Mouse (Mus musculus) cerebellum, adult 8-10 months (tissue): Measurements from ENCODE around the gene Rbks.

Experiments
- DNase-seq: peaks from one replicate; pipeline ENCODE4 v3.0.0; 2022

The Rbks gene

DNA sequence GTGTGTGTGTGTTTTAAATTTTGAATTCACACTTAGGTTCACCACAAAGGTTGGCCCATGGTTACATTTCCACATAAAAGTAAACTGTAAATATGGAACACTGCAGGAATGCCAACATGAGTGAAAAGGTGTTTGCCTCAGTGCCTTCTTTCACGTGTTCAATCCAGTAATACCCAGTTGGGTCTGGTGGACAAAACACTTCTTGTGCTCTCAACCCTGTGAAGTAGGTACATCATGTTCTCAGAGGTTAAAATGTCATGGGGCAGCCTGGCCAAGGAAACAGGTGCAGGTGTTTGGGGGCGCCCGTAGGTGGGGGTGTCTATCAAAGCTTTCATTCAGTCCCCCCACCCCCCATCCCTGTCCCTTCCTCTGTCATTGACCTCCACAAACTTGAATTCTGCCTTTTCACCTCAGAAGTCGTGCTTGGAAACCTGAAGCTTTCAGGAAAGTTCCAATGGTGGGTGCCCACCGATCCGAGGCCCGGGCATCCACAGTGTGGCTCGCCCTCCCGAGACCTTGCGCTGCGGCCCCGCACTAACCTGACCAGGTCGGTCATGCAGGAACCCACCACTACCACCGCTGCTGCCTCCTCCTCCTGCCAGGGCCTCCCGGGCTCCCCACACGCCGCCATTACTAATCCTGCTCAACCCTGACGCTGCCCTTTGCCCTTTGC is at the start of gene Rbks:
Gene Rbks, minus strand, starts transcription at position 657 of the 673 bp plus-strand sequence.
- DNase-seq: no peak

DNA sequence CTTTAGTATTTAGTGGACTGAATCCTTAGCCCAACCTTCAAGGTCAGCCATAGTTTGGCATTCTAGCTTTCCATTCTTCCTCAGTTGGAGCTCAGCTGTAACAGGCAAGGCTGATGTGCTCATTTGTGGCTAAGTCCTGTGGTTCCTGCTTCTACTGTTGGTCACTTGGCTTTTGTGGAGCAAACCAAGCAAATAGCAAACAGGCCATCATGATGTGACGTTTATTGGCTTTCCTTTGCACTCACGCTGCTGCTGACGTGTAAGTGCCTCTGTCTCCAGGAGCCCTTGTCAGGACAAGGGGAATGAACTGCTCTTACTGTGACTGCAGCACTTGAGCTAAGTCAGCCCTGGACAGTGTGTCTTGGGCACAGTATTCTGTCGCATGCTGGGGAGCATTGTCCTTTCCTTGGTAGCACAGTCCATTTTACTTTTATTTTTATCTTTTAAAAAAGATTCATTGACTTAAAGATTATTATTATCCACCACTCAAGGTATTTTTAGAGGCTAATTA is 45.1 kb upstream of the Rbks start:
- no peak for DNase-seq

DNA sequence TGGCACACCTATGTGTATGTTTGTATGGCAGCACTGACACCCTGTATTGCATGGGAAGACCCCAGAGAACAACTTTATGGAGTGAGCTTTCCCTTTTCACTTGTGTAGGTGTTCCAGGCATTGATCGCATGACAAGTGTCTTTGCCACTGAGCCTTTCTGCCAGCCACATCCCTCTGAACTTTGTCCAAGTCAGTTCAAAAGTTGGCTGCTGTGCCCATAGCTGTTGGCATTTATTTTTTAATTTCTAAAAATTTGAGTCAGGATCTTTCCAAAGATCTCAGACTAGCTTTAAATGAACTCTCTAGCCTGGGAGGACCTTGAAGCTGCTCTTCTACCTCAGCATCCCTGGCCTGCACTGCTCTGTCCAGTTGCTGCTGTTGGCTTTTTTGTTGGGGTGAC is 44.5 kb upstream of the Rbks start:
- no peak for DNase-seq

DNA sequence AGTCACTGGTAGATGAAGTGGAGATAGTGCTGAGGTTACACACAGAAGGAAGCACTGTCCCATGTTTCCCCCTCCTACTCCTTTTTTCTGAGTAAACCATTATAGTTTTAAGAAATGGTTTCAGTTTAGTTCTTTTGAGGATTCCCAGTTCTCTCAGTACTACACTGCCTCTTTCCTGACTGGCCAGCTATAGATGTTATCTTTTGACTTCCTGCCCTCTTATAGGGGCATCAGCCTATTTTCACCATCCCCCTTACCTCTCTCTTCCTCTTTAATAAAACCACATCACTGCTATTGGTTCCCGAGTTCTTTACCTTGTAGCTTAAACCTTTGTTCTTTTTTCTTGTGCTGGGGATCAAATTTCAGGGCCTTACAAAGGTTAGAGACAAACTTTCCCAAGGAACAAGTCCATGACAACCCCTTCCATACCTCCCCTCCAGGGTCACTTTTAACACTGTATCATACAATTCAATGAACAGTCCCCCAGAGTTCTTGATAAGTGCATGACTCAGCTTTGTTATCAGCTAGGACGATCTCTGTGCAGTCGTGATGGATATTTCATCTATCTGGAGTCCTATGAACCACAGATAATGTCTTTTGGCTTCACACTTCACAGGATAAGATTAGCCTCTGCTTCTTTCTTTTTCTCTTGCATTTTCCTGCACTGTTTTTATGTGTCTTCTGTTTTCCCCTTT is 35.4 kb upstream of the Rbks start:
- no peak for DNase-seq

DNA sequence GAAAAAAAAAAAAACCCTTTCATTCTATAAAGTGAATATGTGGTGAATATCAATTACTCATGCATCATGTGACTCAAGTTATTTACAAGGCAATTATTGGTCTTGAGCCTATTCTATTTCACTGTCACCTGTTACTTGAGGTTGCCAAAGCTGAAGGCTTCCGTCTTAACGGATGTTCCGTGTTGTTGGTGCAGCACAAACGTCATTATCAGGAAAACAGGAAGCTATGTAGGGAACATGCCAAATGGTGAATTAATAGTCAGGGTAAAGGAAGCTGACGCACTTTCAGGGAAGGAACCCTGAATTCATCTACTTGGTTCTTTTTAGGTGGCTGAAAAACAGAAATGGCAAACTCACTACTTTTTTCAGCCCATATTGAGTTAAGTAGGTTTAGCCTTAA is 30.0 kb upstream of the Rbks start:
- DNase-seq: no peak

DNA sequence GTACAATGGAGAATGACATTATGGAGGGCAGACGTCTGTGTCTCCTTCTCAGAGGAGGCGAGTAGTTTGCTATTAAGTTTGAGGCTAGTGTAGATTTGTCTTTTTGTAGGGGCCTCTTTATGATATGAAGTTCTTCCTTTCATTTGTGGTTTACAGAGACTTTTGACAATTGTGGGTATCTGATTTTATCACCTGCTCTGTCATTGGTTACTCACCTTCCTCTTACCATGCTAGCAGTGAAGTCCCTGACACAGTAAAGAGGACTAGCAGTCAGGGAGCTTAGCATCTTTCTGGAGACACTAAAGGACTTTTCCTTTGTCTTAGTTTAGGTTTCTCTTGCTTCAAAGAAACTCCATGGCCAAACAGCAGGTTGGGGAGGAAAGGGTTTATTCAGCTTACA is 28.5 kb upstream of the Rbks start:
- DNase-seq: no peak

DNA sequence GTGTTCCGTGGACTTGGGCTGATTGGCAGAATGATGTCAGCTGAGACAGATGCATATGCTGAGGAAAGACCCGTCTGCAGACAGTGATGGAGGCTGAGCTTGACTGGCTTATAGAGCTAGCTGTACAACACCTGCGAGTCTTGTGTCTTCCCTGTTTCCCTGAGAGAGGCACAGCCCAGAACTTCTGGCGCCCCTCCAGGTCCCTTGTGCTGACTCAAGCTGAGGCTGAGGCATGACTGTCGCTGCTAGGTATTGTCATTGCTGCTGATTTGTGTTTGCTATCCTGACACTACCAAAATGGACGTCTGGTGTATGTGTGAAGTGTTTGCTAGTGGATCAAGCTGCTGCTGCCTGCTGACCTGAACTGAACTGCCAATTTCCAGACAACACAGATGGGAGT is 27.1 kb upstream of the Rbks start:
- DNase-seq: no peak

DNA sequence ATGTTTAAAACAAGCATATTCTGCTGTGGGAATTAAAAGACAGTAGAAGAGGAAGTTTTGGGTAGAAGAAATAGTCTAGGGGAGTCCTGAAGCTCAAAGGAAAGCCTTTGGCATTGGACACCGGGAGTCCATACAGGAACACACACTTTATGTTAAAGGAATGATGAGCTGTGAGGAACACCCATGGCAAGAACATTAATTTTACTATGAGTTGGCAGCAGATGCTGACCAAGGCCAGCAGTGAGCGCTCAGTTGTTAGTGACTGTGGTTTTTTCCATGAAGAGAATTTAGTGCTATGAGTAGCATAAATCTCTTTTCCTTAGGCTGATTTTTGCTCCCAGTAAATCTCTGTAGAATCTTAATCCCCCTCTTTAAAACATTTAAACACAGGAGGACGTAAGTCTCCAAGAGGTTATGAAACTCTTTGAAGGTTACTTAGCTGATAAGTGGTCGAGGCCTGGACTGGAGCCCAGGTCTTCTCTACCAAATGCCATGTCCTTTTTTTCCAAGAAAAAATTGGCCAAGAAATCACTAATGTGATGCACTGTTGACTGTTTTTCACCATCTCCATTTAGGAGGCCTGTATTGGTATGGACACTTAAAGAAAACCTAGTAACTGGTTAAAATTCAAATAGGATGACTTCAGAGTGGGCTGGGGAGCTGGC is 18.2 kb upstream of the Rbks start:
- no peak for DNase-seq

DNA sequence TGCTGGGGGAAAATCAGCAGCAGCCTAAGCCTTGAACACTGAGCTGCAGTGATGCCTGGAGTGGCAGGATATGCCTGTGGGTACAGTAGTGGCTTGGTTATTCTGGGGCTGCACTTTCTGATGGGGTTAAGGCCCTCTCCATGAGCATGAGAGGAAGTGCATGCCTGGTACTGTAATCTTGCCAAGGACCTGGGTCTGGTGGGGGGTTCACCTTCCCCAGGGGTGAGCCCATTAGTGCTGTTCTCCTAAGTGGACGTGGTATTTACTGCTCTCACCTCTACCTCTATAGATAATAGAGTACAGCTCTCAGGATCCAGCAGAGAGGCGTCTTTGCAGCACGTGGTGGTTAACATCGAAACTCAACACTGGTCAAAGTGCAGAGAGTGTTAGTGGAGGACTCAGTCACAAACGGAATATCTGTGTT is 16.4 kb upstream of the Rbks start:
- DNase-seq: no peak

DNA sequence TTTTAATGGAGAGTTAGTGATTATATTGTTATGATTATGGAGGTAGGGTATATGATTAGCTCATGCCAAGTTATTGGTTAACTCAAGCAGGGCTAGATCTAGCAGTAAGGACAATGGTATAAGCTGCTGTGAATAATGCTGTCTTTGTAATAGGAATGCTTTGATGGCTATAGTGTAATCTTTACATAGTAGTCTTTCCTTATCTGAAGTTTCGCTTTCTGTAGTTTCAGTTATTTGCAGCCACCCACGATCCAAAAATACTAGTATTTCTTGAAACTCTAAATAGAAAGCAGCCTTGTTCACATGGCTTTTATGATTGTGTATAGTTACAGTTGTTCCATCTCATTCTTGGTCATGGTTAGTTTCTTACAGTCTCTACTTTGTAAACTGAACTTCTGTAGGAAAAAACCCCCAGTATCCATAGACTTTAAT is 15.9 kb upstream of the Rbks start:
- DNase-seq: no peak

DNA sequence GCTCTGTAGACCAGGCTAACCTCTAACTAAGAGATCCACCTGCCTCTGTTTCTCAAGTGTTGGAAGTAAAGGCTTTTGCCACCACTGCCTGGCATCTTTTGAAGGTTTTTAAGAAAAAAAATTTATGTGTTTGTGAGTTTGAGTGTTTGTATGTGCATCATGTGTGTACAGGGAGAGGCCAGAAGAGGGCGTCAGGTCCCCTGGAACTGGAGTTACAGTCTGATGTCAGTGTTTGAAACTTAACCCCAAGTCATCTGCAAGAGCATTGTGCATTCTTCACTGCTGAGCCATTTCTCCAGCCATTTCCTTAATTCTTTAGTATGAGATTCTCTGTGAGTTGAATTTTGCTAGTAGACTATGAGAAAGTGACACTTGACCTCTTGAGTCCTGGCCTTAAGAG is 12.0 kb upstream of the Rbks start:
- no peak for DNase-seq

DNA sequence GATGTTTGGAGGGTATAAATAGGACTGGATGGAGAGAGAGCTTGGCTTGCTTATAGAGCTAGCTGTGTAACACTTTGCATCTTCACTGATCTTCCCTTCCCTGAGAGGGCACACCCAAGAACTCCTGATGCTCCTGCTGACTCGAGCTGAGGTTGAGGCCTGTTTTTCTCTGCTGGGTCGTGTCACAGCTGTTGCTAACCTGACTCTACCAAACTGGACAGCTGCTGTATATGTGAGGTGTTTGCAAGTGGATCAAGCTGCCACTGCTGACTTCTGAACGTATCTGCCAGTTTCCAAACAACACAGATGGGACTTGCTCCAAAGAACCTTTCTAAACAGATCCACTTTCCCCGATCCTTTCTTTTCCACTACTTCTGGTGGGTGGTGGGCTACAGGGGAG is 9.4 kb upstream of the Rbks start:
- DNase-seq: no peak

DNA sequence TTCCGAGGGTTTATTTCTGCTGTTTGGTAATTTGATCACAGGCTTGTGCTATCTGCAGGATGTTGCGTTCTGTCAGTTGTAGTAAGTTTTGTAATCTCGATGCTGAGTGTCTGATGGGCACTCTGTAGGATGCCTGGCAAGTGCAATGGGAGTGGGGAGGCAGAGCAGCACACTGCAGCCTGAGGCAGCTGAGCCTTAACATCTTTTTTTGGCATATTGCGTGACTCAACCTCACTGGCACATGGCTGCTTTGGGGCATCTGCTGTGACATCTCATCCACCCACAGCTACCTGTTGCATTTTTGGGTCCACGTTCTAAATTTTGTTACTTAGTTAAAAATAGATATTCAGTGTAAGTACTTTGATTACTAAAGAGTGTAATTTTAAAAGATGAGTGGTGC is 7.5 kb upstream of the Rbks start:
- no peak for DNase-seq

DNA sequence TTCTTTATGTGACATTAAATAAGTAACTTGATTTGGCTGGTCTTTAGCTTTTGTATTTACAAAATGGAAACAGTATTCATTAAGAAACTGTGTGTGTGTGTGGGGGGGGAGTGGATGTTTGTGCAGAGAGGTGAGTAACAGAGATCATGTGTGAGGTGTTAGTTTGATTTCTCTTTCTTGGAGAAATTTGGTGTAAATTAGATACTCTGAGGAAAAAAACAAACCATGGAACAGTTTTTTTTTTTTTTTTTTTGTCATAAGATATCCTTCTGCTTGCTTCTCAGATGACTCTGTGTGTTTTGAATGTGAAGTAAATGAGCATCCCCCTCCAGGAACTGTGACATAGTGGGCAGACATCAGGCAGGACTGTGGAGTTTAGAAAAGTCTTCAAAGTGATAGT is 2.0 kb upstream of the Rbks start:
- no peak for DNase-seq

DNA sequence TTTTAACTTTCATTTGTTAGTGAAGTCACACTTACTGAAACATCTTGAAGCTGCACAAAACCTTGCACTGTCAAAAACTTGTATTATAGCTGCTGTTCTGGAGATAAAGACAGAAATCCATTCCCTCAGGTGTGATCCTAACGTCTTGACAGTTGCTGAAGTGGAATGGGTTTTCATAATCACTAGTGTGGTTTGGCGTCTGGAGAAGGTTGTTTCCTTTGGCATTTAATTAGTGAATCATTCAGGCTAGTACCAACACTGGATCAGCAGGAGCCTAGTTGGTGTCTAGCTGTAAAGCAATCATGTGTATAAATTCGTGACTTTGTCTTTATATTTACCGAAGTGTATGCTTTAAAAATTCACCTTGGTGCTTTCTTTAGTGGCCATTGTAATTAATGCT is 1.5 kb upstream of the Rbks start:
- DNase-seq: no peak

DNA sequence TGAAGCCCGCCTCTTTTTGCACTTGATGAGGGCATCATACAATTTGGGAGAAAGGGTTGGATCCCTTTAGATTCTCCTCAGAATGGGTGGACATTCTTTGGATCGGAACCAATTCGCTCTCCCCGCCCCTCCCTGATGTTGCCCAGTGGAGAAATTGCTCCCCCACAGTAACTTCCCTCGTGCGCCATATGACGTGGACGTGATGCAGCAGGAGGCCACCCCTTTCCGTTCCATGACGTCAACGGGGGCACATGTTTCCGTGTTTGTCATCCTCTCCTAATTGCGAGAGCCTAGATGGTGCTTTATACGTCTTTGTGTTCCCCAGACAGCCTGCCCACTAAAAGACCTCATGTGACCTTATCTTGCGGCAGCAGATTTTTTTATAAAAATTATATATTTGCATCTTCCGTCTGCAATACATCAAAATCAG is 885 bp upstream of the Rbks start:
- peak; percentile 85 for DNase-seq

DNA sequence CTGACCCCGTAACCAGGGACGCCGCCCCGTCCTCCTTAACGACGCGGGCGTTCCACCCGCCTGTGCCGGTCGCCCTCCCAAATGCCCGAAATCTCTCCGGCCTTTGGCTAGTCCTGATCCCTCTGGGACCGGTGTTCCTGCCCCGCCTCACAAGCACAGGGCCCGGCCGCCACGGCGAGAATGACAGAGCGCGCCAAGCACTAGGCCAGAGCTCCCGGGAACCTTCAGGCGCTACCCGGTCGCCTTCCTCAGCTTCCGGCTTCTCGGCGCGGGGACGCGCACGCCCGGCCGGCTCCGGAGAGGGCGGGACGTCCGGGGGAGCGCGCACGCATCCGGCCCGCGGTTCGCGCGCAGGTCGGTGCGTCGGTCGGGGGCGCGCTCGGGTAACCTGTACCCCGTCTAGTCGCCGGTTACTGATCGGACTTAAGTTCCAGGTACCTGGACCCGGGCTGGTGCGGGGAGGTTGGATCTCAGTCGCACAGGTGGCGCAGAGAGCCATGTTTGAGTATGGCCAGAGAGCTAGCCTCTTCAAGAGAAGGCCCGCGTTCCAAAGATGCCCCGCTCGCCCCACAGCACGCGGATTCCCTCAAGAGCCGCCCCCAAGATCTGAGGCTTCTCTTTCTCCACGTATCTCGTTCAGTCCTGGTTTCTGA is 343 bp upstream of the Rbks start, which contains the start of gene Babam2:
Gene Babam2, plus strand, starts transcription at position 41 of the 653 bp plus-strand sequence.
- peak; percentile 91 for DNase-seq

DNA sequence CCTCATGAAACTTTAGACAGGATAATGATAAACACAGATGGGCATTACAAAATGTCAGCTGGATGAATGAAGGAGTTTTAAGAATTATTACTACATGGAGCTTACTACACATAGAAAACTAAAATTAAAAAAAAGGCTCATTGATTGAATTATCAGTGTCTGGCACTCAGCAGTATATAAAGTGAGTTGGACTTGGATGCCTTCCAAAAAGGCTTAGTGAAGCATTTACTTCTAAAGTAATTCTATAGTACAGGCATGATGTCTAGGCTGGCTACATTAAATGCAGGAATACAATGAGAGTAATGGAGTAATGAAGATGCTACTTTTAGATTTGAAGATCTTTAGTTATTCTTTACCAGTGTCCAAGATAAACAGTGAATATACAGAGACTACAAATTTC is 4.2 kb downstream of the Rbks start:
- DNase-seq: no peak

DNA sequence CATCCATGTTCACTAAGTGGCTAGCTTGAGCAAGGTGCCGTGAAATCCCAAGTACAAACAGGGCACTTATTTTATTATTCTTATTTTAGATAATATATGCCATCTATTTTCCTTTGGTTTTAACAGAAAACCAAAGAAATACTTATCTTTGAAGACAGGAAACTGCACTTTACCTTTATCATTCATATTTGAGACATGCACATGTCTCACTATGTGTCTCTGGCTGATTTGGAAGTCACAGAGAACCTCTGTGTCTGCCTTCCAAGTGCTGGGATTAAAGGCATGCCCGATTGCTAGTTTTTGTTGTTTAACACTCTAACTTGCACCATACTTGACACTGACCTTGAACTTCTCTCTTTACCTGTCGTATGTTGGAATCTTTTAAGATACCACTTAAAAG is 9.5 kb downstream of the Rbks start:
- no peak for DNase-seq

DNA sequence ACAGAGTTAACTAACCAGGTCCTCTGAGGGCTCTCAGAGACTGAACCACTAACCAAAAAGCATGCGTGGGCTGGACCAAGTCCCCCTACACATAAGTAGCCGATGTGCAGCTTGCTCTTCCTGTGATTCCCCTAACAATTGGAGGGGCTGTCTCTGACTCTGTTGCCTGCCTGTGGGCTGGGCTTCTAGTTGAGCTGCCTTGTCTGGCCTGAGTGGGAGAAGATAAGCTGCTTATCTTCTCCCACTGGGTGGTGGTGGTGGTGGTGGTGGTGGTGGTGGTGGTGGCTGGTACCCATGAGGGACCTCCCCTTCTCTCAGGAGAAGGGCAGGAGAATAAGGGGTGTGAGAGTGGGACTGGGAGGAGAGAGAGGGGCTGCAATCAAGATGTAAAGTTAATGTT is 11.4 kb downstream of the Rbks start:
- DNase-seq: no peak

DNA sequence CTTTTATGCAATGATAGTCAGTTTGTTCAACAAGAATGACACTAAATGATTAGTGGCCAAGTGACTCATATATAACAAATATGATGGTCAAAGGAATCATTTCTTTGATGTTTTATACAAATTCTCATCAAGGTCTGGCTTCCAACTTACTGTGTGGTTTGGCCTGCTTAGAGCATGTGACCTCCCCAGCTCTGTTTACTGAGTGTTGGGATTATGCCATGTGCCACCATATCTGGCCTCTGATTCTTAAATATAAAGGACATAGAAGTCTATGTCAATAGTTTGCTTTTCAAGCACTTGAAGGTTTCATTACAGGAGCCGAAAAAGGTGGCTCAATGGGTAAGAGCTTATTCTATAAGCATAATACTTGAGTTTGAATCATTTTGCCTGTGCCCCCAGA is 15.1 kb downstream of the Rbks start:
- DNase-seq: no peak

DNA sequence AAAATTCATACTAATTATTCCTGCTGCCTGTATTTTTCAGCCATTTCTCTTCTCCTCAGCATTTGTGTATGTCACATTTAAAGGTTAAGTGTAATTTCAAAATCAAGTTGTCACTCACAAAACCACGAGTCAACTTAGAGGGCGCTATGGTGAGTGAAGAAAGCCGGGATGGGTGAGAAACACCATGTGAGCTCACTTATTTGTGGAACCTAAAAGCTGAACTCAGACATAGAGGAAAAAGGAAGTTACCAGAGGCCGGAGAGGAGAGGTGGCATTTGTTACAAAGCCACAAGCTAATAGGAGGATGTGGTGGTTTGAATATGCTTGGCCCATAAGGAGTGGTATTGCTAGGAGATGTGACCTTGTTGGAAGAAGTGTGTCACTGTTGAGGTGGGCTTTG is 17.2 kb downstream of the Rbks start:
- DNase-seq: no peak

DNA sequence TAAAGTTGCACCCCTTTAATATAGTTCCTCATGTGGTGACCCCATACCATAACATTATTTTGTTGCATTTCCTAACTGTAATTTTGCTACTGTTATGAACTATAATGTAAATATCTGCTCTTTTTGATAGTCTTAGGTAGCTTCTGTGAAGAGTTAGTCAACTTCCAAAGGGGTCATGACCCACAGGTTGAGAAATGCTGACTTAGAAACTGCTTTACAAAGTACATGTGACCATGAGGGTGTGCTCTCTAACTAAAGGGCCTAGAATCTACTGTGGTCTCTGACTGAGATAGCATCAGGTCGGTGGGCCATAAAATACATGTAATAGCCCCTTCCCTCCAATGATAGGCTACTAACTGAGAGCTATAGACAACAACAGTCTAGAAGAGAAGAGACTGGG is 19.4 kb downstream of the Rbks start:
- no peak for DNase-seq

DNA sequence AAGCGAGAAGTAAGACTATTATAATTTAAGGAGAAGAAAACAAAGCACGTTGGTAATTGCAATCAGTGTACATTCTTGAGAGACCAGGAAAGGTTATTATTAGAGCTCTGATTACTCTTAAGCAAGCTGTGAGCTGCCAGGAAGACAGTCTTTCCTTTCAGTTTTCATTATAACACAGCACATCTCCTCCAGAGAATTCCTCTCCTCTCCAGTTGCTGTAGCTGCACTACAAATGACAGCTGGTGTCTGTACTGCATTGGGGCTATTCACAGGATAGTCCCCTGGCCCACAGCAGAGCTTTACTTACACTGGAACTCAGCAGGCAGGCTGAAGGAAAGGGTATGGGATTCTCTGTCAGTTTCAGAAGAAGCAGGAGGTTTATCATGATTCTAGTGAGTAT is 24.0 kb downstream of the Rbks start:
- DNase-seq: no peak
